Mouse (Mus musculus): Measurements from ENCODE around the gene 4930467E23Rik.
"Not testable (repeated sequence)": the region's sequence is repeated elsewhere in the genome, so short reads cannot be mapped to it uniquely, and the experiment has no call there.

The 4930467E23Rik gene

DNA sequence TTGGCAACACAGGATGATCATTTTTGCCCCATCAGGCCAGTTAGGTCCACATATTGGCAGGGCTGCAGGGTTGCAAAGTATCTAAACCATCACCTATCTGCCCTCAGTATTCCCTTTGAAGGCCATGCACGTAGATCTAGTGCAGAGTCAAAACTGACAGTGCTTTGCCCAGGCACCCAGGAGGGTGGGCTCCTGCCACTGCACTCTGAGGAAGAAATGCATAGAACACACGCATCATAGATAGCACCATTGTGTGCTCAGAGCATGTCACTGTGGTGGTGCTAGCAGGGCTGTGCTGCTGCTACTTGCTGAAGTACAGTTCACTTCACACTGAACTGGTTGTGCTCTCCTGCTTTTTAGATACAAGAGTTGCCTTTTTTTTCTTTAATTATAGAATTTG is at the start of gene 4930467E23Rik:
Gene 4930467E23Rik (plus strand): TSS at position 301 of the 400 bp plus-strand sequence.
- DNase-seq (ENCODE audit: low read depth, low spot score), result not testable (repeated sequence)

DNA sequence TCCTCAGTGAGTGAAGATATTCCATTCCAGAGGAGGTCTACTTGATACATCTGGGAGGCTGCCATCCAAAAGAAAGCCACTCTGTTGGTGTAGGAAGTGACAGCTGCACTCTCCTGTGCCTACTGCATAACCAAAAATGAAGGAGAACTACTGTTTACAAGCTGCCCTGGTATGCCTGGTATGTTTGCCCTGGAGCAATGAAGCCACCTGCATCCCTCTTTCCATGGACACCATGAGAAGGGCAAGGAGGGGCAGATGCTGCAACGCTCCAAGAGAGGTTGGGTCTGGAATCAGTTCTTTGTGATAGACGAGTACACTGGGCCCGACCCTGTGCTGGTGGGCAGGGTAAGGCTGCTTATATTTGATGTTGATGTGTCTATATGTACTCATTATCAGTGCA is 47.1 kb upstream of the 4930467E23Rik start:
- DNase-seq (ENCODE audit: low read depth, low spot score), result peak; percentile 3

DNA sequence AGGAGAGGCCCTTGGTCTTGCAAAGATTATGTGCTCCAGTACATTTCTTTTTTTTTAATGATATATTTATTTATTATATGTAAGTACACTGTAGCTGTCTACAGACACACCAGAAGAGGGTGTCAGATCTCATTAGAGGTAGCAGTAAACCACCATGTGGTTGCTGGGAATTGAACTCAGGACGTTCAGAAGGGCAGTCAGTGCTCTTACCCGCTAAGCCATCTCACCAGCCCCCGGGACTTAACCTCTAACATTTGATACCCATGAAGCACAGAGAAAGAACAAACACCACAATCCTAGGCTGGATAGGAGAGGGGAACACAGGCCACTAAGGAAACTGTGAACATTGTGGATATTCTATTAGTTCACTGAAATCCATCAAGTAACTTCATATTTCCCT is 43.9 kb upstream of the 4930467E23Rik start:
- not testable (repeated sequence) for DNase-seq (ENCODE audit: low read depth, low spot score)

DNA sequence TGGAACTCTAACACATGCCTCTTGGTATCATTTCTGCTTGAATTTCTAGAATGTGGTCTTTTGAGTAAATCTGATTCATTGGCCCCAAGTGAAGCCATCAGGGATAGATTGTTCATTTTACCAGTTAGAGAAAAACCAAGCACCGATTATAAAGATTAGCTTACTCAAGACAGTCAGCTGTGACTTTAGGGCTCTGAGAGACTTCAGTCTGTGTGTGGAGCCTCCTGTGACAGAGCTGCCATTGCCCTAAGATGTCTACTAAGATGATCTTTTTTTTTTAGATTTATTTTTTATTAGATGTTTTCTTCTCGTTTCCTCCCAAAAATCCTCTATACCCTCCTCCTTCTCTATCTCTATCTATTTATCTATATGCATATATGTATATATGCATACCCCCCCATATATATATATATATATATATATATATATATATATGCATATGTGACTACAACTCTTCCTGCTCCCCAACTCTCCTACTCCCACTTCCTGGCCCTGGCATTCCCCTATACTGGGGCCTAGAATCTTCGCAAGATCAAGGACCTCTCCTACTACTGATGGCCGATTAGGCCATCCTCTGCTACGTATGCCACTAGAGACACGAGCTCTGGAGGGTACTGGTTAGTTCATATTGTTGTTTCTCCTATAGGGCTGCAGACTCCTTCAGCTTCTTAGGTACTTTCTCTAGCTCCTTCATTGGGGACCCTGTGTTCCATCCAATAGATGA is 40.4 kb upstream of the 4930467E23Rik start:
- DNase-seq (ENCODE audit: low read depth, low spot score), result not testable (repeated sequence)

DNA sequence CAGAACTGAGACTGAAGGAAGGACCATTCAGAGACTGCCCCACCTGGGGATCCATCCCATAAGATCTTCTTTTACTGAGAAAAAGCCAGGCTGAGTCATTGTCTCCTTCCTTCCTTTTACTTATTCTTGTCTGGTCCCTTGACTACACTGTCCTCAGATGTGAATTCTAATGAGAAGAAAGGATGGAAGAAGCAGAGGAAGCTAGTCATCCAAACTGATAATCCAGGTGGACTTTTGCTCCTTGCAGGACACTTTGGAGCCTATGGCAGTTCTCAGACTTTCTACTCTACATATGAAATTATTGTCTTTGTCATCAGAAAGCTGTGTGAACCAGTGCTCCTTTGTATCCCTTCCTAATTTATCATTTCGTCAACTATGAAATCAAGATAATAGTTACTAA is 39.6 kb upstream of the 4930467E23Rik start:
- DNase-seq (ENCODE audit: low read depth, low spot score), result not testable (repeated sequence)

DNA sequence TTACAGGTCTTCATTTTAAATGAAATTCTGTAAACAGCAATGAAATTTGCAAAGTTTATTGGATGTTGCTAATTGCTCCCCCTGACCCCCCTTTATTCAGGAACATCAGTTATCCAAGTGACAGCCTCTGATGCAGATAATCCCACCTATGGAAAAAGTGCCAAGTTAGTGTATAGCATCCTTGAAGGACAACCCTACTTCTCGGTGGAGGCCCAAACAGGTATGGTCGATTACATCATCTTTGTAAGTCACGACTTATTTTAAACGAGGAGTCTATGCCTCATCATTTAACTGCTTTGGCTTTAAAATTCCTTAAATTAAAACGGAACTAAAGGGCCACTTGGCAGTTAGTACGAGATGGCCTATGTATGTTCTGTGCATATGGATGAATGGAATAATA is 38.0 kb upstream of the 4930467E23Rik start:
- not testable (repeated sequence) for DNase-seq (ENCODE audit: low read depth, low spot score)

DNA sequence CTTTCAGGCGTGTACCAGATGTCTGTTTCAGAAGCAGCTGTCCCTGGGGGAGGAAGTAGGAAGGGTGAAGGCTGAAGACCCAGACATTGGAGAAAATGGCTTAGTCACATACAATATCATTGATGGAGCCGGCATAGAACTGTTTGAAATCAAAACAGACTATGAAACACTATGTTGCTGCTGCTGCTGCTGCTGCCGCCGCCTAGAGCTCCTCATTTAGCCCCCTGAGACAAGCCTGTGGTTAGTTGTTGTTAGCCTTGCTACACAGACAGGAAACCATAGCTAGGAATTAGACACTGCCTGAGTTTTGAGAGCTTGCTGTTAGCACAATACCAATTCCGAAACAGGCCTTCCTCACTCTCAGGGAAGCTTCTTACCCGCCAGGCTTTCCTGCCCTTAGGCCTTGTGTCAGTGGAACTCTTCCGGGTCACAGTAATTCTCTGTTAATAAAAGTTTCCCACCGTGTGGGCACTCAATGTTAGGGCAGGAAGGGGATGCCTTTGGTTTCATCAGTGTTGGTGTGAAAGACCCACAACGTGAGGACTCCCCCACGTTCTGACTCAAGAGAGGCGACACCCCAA is 31.8 kb upstream of the 4930467E23Rik start:
- peak; percentile 30 for DNase-seq (ENCODE audit: low read depth, low spot score)

DNA sequence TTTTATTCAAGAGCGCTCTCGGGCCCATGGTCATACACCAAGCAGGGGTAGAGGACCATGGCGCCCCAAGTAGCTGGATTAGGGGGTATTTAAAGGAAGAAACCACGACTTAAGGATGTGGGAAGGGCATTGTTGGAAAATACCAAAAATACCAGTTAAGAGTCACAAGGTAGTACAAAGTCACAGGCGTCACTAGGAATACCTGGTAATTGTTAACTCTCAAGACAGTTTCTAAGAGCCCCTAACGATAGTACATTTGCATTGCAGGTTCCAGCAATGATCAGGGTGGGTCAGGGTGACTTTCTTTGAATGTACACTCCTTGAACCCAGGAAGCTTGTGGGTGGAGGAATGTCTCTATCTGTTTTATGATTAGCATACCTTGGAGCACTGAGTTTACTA is 31.3 kb upstream of the 4930467E23Rik start:
- not testable (repeated sequence) for DNase-seq (ENCODE audit: low read depth, low spot score)

DNA sequence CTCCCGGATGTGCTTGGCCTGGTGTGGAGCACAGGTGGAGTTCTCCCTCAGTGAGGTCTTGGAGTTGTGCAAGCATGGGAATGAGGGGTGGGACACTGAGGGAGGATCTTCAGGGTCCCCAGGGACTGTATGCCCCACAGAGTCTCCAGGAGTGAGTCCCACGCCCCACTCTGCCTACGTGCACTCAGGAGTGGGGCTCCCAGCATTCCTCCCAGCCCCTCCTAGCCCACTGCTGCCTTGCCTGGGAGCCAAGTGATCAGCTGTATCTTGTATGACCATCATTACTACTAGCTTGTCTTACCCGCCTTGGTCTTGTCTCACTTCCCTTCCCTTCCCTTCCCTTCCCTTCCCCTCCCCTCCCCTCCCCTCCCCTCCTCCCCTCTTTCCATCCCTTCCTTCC is 30.7 kb upstream of the 4930467E23Rik start:
- not testable (repeated sequence) for DNase-seq (ENCODE audit: low read depth, low spot score)

DNA sequence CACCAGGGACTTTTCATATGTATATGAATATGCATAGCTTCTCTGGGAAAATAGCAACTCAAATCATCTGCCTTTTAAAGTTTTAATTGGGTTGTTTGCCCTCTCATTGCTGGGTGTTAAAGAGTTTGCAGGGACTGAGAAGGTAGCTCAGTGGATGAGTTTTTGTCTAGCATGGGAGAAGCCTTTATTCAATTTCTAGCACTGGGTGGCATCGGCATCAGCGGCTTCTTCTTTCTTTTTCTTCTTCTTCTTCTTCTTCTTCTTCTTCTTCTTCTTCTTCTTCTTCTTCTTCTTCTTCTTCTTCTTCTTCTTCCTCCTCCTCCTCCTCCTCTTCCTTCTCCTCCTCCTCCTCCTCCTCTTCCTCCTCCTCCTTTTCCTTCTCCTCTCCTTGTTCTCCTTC is 28.1 kb upstream of the 4930467E23Rik start:
- DNase-seq (ENCODE audit: low read depth, low spot score), result peak; percentile 34

DNA sequence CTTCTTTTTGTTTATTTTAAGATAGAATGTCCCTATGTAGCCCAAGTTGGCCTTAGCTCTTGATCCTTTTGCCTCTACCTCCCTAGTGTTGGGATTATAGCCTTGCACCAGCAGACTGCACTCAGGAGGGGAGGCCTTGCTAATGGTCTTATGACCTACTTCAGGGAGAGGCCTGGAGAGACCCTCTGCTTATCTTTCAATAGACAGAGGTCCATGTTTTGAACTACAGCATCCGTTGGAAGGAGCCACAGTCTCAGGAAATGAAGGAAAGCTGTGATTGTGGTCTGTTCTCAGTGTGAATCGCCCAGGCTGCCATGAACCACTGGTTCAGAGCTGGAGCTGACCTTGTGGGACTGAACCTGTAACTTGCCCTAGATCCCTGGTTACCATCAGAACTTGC is 27.1 kb upstream of the 4930467E23Rik start:
- peak; percentile 27 for DNase-seq (ENCODE audit: low read depth, low spot score)

DNA sequence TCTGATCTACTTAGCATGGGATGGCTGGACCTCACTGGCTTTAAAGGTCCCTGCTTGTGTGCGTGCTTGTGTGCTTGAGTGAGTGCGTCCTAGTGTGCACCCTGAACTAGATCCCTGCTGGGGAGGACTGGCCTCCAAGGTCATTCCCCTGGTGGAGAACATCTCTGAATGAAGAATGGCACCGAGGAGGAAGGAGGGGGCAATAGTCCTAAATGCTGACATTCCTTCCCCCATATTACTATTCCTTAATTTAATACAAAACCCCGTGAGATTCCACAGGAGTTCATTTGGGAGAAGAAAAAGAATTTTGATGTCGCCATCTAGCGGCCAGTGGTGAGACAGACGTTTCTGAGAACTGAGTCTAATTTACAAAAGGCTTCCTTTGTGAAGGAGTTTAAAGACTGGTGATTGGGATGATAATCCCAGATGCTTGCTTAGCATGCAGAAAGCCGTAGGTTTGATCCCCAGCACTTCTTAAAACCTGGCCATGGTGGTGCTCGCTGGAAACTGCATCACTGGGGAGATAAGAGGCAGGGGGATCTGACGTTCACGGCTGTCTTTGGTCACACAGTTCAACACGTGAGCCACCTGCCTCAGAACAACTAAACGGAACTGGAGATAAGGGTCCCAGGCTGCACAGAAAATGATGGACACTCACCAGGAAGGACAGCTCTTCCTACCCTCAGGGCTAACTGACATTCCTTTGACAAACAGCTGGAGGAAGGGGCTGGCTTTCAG is 26.2 kb upstream of the 4930467E23Rik start:
- DNase-seq (ENCODE audit: low read depth, low spot score), result peak; percentile 90

DNA sequence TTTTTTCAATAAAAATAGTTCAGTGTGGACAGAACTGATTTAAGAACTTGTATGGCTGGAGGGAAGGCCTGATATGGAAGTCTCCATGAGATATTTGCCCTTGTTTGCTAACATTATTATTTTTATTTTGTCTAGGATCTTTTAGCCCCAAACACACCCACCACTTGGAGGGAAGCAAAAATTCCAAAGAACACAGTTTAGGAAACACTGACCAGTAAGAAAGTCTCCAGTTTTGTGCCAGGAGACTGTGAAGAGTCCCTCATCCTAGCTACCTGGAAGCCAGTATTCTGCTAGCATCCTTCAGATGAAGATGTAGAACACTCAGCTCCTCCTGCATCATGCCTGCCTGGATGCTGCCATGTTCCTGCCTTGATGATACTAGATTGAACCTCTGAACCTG is 25.5 kb upstream of the 4930467E23Rik start:
- not testable (repeated sequence) for DNase-seq (ENCODE audit: low read depth, low spot score)

DNA sequence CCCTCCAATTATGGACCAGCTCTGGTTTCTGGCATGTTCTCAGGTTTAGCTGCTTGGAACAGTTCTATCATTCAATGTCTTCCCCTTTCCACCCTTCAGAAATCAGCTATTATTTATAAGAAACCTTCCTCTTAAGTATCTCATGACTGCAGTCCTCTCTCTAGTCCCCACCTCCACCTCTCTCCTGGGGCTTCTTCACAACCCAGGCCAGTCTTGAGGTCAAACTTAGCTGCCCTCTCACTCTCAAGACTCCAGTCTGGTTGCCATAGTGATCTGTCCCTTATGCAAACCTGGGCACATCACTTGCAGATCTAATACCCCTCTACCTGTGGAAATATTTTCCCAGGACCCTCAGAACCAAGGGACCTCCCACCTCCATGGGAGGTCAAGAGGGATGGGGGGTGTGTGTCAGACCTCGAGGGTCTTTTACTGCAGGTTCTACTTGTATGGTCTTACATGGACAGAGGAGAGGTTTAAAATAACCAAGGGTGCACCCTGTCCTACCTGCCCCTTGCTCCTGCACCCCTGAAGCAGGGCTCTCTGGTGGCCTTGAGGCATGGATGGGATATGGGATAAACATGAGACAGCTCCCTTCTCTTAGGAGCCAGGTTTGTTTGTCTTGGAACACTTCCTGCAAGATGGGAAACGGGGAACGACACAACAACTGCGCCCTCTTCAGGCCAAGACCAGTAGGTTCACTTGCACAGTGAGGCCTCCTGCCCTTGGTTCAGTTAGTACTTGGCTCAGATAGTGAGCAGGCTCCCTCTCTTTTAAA is 24.7 kb upstream of the 4930467E23Rik start:
- DNase-seq (ENCODE audit: low read depth, low spot score), result not testable (repeated sequence)

DNA sequence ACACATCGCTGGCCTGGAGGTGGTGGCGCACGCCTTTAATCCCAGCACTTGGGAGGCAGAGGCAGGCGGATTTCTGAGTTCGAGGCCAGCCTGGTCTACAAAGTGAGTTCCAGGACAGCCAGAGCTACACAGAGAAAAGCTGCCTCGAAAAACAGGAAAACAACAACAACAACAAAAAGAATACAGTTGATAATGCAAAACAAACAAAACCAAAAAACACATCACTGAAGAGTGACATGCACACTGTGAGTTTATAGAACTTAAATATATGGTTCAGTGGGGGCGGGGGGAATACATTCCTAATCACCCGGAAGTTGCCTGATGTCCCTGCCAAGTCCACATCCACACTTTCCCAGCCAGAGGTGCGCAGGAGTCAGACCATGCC is 24.2 kb upstream of the 4930467E23Rik start:
- DNase-seq (ENCODE audit: low read depth, low spot score), result peak; percentile 33

DNA sequence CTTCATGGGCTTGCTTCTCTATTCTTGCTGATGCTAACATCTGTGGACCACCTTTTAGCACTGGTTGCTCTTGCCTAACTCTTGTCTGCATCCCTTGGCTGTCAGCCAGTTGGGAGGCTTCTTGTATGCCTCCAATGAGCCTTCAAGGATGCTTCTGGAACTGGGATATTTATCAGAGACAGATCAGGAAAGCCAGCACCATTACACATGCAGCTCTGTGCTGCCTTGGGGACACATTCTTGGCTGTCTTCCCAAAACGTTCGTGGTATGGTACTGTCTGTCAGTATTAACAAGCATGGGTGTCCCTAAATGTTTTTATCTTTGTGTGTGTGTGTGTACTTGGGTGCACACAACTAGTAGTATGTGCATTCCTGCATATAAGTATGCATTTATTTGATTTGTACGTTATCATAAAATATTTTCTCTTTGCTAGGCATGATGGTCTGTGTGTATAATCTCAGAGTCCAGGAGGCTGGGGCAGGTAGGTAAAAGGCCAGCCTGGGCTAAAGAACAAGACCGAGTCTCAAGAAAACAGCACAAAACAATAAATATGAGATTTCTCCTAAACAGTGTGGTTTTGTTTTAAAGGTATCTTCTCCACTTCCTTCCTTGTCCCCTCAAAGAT is 23.2 kb upstream of the 4930467E23Rik start:
- not testable (repeated sequence) for DNase-seq (ENCODE audit: low read depth, low spot score)

DNA sequence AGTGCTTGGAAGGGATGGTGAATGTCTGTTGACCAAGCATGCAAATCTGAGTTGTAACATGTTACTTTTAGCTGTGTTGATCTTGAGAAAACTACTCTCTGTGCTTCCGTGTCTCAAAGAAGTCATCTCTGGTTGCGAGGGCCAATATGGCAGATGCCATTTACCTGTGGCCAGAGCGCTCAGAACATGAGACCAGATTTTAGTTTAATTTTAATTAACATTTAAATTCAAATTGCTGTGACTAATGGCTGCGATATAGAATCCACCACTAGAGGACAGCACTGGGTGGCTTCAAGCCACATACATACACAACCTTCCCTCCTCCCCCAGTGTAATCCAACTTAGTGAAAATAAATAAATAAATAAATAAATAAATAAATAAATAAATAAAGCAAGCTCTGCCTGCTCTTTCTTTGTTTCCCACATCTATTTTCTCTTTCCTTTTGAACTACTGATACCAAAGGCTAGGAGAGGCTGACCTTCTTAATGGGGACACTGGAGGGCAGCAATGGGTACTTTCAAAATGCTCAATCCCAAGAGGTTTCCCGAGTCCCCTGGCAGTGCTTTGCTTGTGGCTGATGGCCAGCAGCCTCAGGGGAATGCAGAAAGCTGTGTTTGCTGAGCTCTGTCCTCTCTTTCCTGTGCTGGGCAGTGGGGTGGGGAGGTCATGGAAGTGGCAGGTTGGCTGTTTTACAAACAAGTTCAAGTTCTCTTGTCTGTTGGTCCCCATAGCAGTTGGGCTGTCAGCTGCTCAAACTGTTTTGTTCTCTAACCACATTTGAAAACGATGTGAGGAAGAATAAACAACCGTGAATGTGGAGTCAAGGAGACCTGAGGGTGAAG is 22.2 kb upstream of the 4930467E23Rik start:
- DNase-seq (ENCODE audit: low read depth, low spot score), result peak; percentile 80

DNA sequence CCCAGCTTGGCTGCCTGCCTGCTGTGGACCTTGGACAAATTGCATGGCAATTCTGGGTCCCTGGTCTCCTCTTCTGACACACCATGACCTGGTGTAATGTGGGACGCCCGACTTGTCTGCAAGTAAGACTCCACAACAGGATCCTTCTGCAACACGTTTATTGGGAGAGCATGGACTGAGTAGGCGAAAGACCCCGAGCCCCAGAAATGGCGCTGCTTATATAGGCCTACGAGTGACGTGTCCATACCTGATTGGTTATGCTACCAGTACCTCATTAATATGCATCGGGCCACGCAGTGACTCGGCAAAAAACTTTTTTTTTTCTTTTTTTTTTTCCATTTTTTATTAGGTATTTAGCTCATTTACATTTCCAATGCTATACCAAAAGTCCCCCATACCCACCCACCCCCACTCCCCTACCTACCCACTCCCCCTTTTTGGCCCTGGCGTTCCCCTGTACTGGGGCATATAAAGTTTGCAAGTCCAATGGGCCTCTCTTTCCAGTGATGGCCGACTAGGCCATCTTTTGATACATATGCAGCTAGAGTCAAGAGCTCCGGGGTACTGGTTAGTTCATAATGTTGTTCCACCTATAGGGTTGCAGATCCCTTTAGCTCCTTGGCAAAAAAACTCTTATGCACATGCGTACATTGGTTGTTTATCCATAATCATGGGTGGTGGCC is 21.5 kb upstream of the 4930467E23Rik start:
- not testable (repeated sequence) for DNase-seq (ENCODE audit: low read depth, low spot score)

DNA sequence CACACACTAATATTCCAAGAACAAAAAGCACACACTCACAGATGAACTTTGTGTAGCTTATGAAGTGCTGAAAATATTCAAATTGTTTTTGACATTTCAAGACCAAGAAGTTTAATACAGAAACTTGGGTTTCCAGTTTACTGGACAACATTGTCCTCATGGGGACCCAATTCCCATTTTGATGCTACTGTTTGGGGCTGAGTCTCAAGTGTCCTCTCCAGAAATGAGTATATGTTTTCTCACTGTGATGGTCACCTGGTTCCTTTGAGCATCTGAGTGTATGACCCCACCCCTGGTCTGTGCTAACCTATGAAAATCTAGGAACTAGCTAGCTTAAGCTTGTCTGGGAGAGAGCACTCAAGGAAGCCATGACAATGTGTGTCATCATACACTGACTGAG is 20.4 kb upstream of the 4930467E23Rik start:
- DNase-seq (ENCODE audit: low read depth, low spot score), result not testable (repeated sequence)

DNA sequence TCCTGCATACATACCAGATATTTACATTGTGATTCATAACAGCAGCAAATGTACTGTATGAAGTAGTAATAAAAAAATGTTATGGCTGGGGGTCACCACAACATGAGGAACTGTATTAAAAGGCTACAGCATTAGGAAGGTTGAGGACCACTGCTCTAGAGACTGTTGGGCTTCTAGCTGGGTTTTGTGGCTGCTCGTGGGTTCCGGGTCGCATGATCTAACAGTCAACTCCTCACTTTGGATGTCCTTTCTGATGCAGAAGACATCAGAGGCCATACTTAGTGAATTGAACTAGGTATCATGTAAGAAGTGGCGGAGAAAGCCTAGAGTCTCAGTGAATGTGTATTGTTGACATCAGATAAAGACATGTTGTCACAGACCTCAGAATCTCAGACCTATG is 19.9 kb upstream of the 4930467E23Rik start:
- DNase-seq (ENCODE audit: low read depth, low spot score), result not testable (repeated sequence)

All from A20 (cell line).